Mouse (Mus musculus): ENCODE data around the gene Arl15. TPM values are rescaled to one million over a fixed set of nuclear protein-coding genes. Genes with fewer than 3 reads are reported as not detected.

The Arl15 gene
- polyA plus RNA-seq, 1 experiment from 2014 or later: 9.5 TPM

- Histone ChIP-seq H3K4me3 (ENCODE audit: low read depth, low read length) (no peak overlapping the region), H3K27ac (ENCODE audit: low read depth, low read length) (0 out of 2 replicates have a peak overlapping the region, but pooled peaks have one; percentile 5)
Measured at GRCm38 (mm10) chr13:113879651-113880327, 85.5 kb downstream of the Arl15 start.

GRCm38 (mm10) chr13:113880564-113881171, 86.4 kb downstream of the Arl15 start:
- Histone ChIP-seq H3K4me2 (ENCODE audit: low read depth) (peak overlapping the region; percentile 23), H3K4me1 (ENCODE audit: control insufficient read depth, insufficient read depth, low read length) (peaks cover 24% of the 10 kb centered on the region), H3K27me3 (ENCODE audit: control insufficient read depth, insufficient read depth, low read length) (no peaks in the 10 kb centered on the region), H3K9ac (ENCODE audit: low read length) (no peak overlapping the region), H3K27ac (ENCODE audit: low read depth, low read length) (no peak overlapping the region), H3K9me3 (ENCODE audit: control insufficient read depth, low read length) (no peaks in the 10 kb centered on the region), H3K4me3 (ENCODE audit: low read depth, low read length) (no peak overlapping the region), H3K36me3 (ENCODE audit: control insufficient read depth, insufficient read depth, low read length) (no peaks in the 10 kb centered on the region)
- ATAC-seq (ENCODE audit: insufficient read depth, low FRiP score, low TSS enrichment) (peak; percentile 21), DNase-seq (ENCODE audit: low spot score) (peak; percentile 51)
- WGBS: 16% methylated on average over 19 of the region's 19 CpGs

More at GRCm38 (mm10) chr13:113879651-113880327, 85.5 kb downstream of the Arl15 start:
- Histone ChIP-seq H3K4me2 (ENCODE audit: low read depth) (peak overlapping the region; percentile 14; the same call in 1 of the 2 replicates), H3K9me3 (ENCODE audit: control insufficient read depth, low read length) (no peaks in the 10 kb centered on the region), H3K27me3 (ENCODE audit: control insufficient read depth, insufficient read depth, low read length) (no peaks in the 10 kb centered on the region), H3K4me1 (ENCODE audit: control insufficient read depth, insufficient read depth, low read length) (peaks cover 24% of the 10 kb centered on the region), H3K36me3 (ENCODE audit: control insufficient read depth, insufficient read depth, low read length) (no peaks in the 10 kb centered on the region), H3K9ac (ENCODE audit: low read length) (no peak overlapping the region)
- WGBS: 23% methylated on average over 20 of the region's 20 CpGs
- ATAC-seq (ENCODE audit: insufficient read depth, low FRiP score, low TSS enrichment) (peak; percentile 87), DNase-seq (ENCODE audit: low spot score) (peak; percentile 64)

- Histone ChIP-seq H3K9ac (ENCODE audit: low read length) (no peak overlapping the region), H3K36me3 (ENCODE audit: control insufficient read depth, insufficient read depth, low read length) (no peaks in the 10 kb centered on the region), H3K4me3 (ENCODE audit: low read depth, low read length) (no peak overlapping the region), H3K4me1 (ENCODE audit: control insufficient read depth, insufficient read depth, low read length) (peaks cover 31% of the 10 kb centered on the region), H3K27me3 (ENCODE audit: control insufficient read depth, insufficient read depth, low read length) (no peaks in the 10 kb centered on the region), H3K9me3 (ENCODE audit: control insufficient read depth, low read length) (no peaks in the 10 kb centered on the region), H3K4me2 (ENCODE audit: low read depth) (no peak overlapping the region), H3K27ac (ENCODE audit: low read depth, low read length) (no peak overlapping the region)
- no CpG with 5 or more reads among the region's 1 CpGs for WGBS
- DNase-seq (ENCODE audit: low spot score): no peak
- no peak for ATAC-seq (ENCODE audit: insufficient read depth, low FRiP score, low TSS enrichment)
Measured at GRCm38 (mm10) chr13:113882959-113883358, 88.7 kb downstream of the Arl15 start.

GRCm38 (mm10) chr13:113887090-113887489, 92.8 kb downstream of the Arl15 start:
- Histone ChIP-seq H3K9ac (ENCODE audit: low read length) (no peak overlapping the region), H3K4me2 (ENCODE audit: low read depth) (no peak overlapping the region), H3K4me3 (ENCODE audit: low read depth, low read length) (no peak overlapping the region), H3K36me3 (ENCODE audit: control insufficient read depth, insufficient read depth, low read length) (no peaks in the 10 kb centered on the region), H3K27ac (ENCODE audit: low read depth, low read length) (no peak overlapping the region), H3K27me3 (ENCODE audit: control insufficient read depth, insufficient read depth, low read length) (no peaks in the 10 kb centered on the region), H3K9me3 (ENCODE audit: control insufficient read depth, low read length) (no peaks in the 10 kb centered on the region), H3K4me1 (ENCODE audit: control insufficient read depth, insufficient read depth, low read length) (peaks cover 14% of the 10 kb centered on the region)
- DNase-seq (ENCODE audit: low spot score): no peak
- no peak for ATAC-seq (ENCODE audit: insufficient read depth, low FRiP score, low TSS enrichment)
- WGBS: 36% methylated on average over 6 of the region's 6 CpGs

- 55% methylated on average over 5 of the region's 5 CpGs for WGBS
- DNase-seq (ENCODE audit: low spot score) (no peak), ATAC-seq (ENCODE audit: insufficient read depth, low FRiP score, low TSS enrichment) (no peak)
- Histone ChIP-seq H3K4me3 (ENCODE audit: low read depth, low read length) (no peak overlapping the region), H3K9ac (ENCODE audit: low read length) (no peak overlapping the region), H3K4me1 (ENCODE audit: control insufficient read depth, insufficient read depth, low read length) (peaks cover 12% of the 10 kb centered on the region), H3K36me3 (ENCODE audit: control insufficient read depth, insufficient read depth, low read length) (no peaks in the 10 kb centered on the region), H3K9me3 (ENCODE audit: control insufficient read depth, low read length) (no peaks in the 10 kb centered on the region), H3K27ac (ENCODE audit: low read depth, low read length) (no peak overlapping the region), H3K27me3 (ENCODE audit: control insufficient read depth, insufficient read depth, low read length) (no peaks in the 10 kb centered on the region), H3K4me2 (ENCODE audit: low read depth) (no peak overlapping the region)
Measured at GRCm38 (mm10) chr13:113888126-113888525, 93.8 kb downstream of the Arl15 start.

GRCm38 (mm10) chr13:113888704-113889103, 94.4 kb downstream of the Arl15 start:
- Histone ChIP-seq H3K4me3 (ENCODE audit: low read depth, low read length) (no peak overlapping the region), H3K4me1 (ENCODE audit: control insufficient read depth, insufficient read depth, low read length) (peaks cover 12% of the 10 kb centered on the region), H3K36me3 (ENCODE audit: control insufficient read depth, insufficient read depth, low read length) (no peaks in the 10 kb centered on the region), H3K4me2 (ENCODE audit: low read depth) (no peak overlapping the region), H3K27ac (ENCODE audit: low read depth, low read length) (no peak overlapping the region), H3K9me3 (ENCODE audit: control insufficient read depth, low read length) (no peaks in the 10 kb centered on the region), H3K27me3 (ENCODE audit: control insufficient read depth, insufficient read depth, low read length) (no peaks in the 10 kb centered on the region), H3K9ac (ENCODE audit: low read length) (no peak overlapping the region; the same call in 1 of the 2 replicates)
- 49% methylated on average over 16 of the region's 16 CpGs for WGBS
- DNase-seq (ENCODE audit: low spot score) (no peak), ATAC-seq (ENCODE audit: insufficient read depth, low FRiP score, low TSS enrichment) (no peak)

- 76% methylated on average over 24 of the region's 24 CpGs for WGBS
- H3K9me3 ChIP-seq (ENCODE audit: control insufficient read depth, low read length): no peaks in the 10 kb centered on the region
- no peaks in the 10 kb centered on the region for H3K36me3 ChIP-seq (ENCODE audit: control insufficient read depth, insufficient read depth, low read length)
- H3K27me3 ChIP-seq (ENCODE audit: control insufficient read depth, insufficient read depth, low read length): no peaks in the 10 kb centered on the region
- H3K4me2 ChIP-seq (ENCODE audit: low read depth): no peak overlapping the region
- H3K27ac ChIP-seq (ENCODE audit: low read depth, low read length): no peak overlapping the region
- DNase-seq (ENCODE audit: low spot score) (no peak), ATAC-seq (ENCODE audit: insufficient read depth, low FRiP score, low TSS enrichment) (no peak)
- H3K4me1 ChIP-seq (ENCODE audit: control insufficient read depth, insufficient read depth, low read length): peaks cover 12% of the 10 kb centered on the region
- H3K9ac ChIP-seq (ENCODE audit: low read length): no peak overlapping the region; the same call in 1 of the 2 replicates
- no peak overlapping the region for H3K4me3 ChIP-seq (ENCODE audit: low read depth, low read length)
Measured at GRCm38 (mm10) chr13:113889140-113890055, 95.1 kb downstream of the Arl15 start.

GRCm38 (mm10) chr13:113896684-113897083, 102.4 kb downstream of the Arl15 start:
- 94% methylated on average over 10 of the region's 10 CpGs for WGBS
- ATAC-seq (ENCODE audit: insufficient read depth, low FRiP score, low TSS enrichment): no peak

More at GRCm38 (mm10) chr13:113896684-113897083, 102.4 kb downstream of the Arl15 start:
- no peaks in the 10 kb centered on the region for H3K27me3 ChIP-seq (ENCODE audit: control insufficient read depth, insufficient read depth, low read length)
- no peak overlapping the region for H3K9ac ChIP-seq (ENCODE audit: low read length)
- H3K4me2 ChIP-seq (ENCODE audit: low read depth): no peak overlapping the region
- H3K36me3 ChIP-seq (ENCODE audit: control insufficient read depth, insufficient read depth, low read length): no peaks in the 10 kb centered on the region
- H3K27ac ChIP-seq (ENCODE audit: low read depth, low read length): no peak overlapping the region
- no peak for DNase-seq (ENCODE audit: low spot score)
- H3K4me1 ChIP-seq (ENCODE audit: control insufficient read depth, insufficient read depth, low read length): no peaks in the 10 kb centered on the region
- no peak overlapping the region for H3K4me3 ChIP-seq (ENCODE audit: low read depth, low read length)
- no peaks in the 10 kb centered on the region for H3K9me3 ChIP-seq (ENCODE audit: control insufficient read depth, low read length)

All from neural tube, embryonic 11.5 days (tissue).